Mouse (Mus musculus) layer of hippocampus, postnatal 14 days (tissue): ENCODE data around the gene Ptcd1. TPM values are rescaled to one million over a fixed set of nuclear protein-coding genes. Genes with fewer than 3 reads are reported as not detected.
"Not testable (repeated sequence)": the region's sequence is repeated elsewhere in the genome, so short reads cannot be mapped to it uniquely, and the experiment has no call there.

ENCODE experiments used
- DNase-seq, 2 experiments: peaks; one replicate each; pipeline ENCODE4 v3.0.0; 2021 to 2022; ENCODE audit warnings: low spot score in 2 of 2, mixed read lengths in 1 of 2
- total RNA-seq, 2 experiments: library from RNA; stranded (reverse); gene quantifications; 2 replicates each; pipeline ENCODE4 v1.2.3; 2021

Ptcd1 gene
- total RNA-seq, 2 experiments from 2014 or later: 14.1 to 15.2 TPM

DNA sequence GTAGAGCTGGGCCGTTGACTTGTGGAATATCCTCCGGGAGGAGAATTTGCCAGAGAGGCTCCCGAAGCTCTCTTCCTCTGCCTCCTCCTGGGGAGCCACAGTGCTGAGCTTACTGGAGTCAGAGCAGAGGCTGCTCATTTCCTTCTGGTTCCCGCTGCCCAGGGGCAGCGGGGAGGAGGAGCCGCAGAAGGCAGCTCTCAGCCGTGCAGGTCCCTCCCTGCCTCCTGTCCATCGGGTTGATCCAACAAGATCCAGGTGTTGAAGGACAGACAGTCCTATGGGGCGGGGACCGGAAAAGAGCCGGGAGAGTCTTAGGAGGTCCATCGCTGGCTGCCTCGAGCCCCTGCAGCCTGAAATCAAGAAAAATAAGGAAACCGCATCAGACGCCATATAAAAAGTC lies 1.7 kb downstream of the Ptcd1 start:
- DNase-seq: no peak

GRCm38 (mm10) chr5:145164710-145165109 lies 2.2 kb downstream of the Ptcd1 start:
- DNase-seq: no peak

DNA sequence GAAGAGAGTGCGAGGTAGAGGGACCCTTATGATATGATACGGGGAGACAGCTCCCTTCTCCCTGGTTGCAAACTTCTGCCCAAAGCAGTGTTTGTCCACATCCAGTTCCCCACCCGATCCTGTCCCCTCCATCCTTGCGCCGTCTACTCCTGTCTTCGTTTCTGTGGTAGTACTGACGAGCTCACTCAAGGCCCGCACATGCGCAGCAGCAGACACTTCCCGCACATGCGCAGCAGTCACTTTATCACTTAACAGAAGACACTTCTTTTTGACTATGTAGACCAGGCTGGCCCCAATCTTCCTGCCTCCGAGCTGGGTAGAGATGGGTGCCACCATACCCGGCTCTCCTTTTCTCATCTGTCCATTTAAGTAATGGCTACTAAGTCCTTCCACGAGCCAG lies 5.5 kb downstream of the Ptcd1 start:
- DNase-seq: no peak

DNA sequence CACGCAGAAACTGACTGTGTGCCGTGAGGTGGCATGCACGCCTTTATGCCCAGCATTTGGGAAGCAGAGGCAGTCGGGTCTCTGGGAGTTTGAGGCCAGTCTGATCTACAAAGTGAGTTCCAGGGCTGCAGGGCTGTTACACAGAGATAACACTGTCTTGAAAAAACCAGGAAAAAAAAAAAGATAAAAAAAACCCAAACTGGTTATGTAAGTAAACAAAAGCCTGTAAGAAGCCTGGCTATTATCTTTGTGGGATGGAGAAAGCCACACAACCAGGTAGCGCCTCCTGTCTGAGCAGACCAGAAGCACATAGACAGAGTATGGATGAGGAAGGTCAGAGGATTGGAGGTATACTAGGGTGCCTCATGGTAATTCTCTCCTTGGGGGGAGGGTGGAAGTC lies 14.2 kb downstream of the Ptcd1 start:
- DNase-seq: no peak

- no peak for DNase-seq
These were observed 17.6 kb downstream of the Ptcd1 start for GRCm38 (mm10) chr5:145149294-145149693.

DNA sequence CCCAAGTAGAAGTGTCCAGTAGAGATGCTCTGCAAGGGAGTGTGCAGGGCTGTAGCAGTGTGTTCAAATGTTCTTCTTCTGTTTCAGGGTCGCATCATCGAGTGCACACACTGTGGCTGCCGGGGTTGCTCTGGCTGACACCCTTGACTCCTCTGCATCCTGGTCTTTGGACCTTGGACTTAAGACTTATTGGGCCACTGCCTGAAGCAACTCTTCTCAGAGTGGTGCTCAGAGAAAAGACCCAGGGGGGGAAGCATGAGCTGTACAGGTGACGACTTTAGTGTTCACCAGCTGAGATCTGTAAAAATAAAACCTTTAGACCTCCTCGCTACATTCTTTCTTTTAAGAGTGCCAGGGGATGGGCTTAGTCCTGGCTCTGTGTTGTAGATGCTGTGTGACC lies 19.2 kb downstream of the Ptcd1 start:
- no peak for DNase-seq

DNA sequence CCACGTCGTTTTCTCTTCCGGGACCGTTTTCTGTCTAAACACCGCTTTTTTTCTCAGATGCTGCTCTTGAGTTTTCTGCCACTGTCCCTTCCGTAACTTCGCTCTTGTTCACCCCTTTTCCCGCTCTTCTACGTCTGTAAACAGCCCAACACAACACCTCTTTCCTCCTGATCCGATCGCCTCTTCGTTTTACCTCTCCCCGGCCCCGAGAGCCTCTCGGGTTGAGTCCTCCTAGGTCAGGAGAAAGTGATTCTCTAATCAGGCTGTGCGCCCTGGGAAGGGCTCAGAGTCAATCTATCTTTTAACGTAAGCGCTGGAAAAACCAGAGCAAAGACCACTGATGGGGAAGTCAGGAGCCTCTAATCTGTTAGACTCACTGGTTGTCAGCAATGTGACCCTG lies 26.3 kb downstream of the Ptcd1 start:
- DNase-seq: no peak

DNA sequence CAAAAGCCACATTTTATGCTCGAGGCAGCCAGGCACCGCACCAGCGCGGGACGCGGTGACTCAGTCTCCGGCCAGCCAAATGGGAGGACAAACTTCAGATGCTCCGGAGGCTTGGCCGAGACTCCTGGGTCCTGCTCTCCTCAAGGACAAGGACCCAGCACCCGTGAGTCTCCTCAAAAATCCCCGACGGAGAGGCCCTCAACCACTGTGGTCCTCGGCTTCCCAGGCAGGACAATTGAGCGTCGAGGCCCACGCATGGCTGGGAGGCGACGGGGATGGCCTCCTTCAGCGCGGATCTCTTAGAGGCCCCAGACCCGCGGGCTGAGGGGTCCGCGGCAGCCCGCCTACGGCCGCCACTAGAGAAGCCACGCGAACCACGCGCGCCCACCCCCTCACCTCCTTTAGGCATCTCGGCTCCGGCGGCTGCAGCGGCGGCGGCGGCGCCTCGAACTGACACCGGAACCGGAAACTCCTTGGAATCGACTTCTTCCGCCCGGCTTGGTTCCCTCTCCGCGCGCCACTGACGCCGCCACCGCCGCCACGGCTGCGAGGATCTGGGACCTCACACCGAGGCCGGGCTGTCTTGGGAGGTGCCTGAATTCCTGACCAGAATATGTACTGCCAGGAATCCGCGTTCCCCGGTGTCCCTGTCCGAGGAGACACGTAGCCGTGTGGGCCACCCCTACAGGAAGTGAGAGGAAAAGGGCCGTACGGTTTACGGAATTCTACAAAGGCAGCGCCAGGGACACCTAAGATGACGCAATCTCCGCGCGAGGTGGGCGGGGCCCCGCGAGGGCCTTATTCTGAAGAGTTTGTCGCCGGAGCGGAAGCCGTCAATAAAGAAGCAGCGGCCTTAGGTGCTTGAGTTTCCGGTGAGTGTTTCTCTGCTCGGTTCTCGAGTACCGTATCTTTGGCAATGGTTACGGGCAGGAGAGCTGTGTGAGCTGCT lies 27.1 kb downstream of the Ptcd1 start, which contains the start of the genes Pdap1 and Bud31:
TSS of gene Pdap1 (minus strand) at position 668 of the 949 bp plus-strand sequence.
TSS of gene Bud31 (plus strand) at position 792 of the 949 bp plus-strand sequence.
- DNase-seq: peak; percentile 96 to 98

- no peak for DNase-seq
These were observed 28.1 kb downstream of the Ptcd1 start for GRCm38 (mm10) chr5:145138836-145139235.

- not testable (repeated sequence) for DNase-seq
These were observed 33.6 kb downstream of the Ptcd1 start for GRCm38 (mm10) chr5:145133275-145133674.

DNA sequence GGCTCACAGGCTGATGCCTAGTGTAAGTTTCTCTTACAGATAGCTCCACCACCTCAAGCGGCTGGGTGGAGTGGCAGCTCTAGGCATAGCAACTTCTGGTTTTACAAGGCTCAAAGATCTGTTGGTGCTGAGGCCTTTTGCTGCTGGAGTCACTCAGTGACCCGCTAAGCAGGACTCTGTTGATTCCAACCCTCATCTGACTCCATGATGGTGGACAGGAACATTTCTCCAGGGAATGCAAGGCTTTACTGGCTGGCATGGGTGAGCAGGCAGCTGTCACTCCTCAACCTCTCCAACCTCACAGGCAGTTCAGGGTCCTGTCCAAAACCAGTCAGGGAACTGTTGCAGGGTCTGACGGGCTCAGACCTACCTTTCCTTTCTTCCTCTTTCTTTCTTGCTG lies 35.9 kb downstream of the Ptcd1 start:
- DNase-seq: no peak

DNA sequence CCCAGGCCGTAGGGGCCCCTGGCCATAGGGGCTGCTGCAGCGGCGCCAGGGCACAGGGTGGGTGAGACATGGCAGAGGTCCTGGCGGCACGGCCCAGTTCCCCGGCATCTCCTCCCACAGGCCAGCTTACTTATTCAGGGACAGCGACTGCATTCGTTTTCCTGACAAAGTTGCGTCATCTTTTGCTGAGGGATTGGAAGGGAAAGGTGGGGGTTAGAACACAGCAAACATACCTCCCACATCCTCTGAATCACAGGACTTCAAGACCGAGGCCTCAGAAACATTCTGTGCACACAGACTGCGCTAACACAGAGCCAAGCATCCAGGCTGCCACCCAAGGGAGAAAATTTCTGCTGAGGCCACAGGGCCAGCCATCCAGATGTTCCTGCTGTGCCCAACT lies 36.7 kb downstream of the Ptcd1 start:
- peak; percentile 22 to 48 for DNase-seq

DNA sequence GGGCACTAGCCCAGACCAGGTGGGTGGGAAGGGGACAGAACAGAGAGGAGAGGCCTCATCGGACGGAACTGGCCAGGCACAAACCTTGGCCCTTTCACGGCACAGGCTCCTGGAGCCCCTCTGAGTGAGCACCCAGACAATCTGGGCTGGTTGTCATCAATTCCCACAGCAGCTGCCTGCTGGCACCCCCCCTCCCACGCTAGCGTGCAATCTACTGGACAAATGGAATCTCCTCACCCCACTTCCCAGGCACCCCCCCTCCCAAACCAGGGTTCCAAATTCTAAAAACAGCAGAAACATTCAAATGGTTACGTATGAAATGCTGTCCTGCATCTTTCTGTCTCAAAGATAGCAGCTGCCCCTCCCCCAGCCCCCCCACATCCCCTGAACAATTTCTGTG lies 37.1 kb downstream of the Ptcd1 start:
- DNase-seq: not testable (repeated sequence)

- DNase-seq: no peak
These were observed 37.8 kb downstream of the Ptcd1 start for GRCm38 (mm10) chr5:145129124-145129523.

GRCm38 (mm10) chr5:145126580-145126979 lies 40.3 kb downstream of the Ptcd1 start:
- DNase-seq: no peak

GRCm38 (mm10) chr5:145123396-145123795 lies 43.5 kb downstream of the Ptcd1 start:
- DNase-seq: no peak

DNA sequence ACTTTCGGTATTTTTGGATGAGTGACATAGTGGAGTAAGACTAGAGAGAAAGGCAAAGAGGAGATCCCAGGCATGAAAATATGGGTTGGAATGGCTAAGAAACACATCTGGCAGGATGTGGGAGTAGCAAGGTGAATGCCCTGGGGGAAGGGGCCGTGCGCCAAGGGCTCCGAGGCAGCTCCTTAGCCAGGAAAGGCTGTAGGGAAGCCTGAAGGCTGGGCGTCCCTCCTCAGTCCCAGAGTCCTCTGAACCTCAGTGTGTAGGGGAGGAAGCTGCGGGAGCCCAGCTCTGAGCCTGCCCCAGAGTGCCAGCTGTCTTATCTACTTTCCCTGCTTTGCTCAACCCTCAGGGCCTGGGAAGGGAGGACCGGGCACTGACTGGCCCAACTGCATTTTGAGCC lies 46.0 kb downstream of the Ptcd1 start:
- no peak for DNase-seq

- DNase-seq: no peak
These were observed 47.5 kb downstream of the Ptcd1 start for GRCm38 (mm10) chr5:145119385-145119784.

DNA sequence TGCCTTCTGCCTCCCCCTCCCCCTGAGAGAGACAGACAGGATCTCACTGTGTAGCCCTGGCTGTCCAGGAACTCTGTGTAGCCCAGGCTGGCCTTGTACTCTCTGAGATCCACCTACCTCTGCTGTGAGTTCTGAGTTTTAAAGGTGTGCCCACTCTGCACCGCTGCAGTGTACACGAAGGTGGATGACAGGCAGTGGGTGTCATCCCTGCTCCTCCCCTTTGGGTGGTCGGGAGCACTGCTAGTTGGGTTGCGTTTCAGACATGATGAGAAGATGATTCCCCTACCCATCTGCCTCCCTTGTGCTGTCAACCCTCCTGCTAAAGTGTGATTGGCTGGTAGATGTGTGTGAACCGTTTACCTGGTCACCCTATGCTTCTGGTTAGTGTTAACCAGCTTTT lies 48.4 kb downstream of the Ptcd1 start:
- no peak for DNase-seq

GRCm38 (mm10) chr5:145118005-145118404 lies 48.9 kb downstream of the Ptcd1 start:
- no peak for DNase-seq

GRCm38 (mm10) chr5:145116916-145117315 lies 50.0 kb downstream of the Ptcd1 start:
- peak in 1 of 2 experiments; percentile 65 for DNase-seq

- no peak for DNase-seq
These were observed 50.6 kb downstream of the Ptcd1 start for GRCm38 (mm10) chr5:145116316-145116715.

DNA sequence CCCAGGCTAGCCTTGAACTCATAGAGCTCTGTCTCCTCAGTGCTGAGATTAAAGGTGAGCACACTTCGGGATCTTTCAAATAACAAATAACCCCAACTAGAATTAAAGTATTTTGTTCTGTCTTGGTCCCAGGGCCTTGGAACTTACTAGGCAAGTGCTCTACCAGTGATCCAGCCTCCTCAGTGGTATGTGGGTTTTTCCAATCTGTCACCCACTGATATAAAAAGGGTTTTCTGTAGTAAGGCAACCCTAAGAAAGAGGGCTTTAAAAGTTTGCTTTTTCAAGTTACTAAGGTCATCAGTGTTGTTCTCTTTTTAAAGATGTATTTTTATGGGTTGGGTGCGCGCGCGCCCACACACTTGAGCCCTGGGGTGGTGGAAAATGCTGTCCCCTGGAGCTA lies 51.2 kb downstream of the Ptcd1 start:
- no peak for DNase-seq
